Mouse (Mus musculus) cortical plate, adult 2 months (tissue): Measurements from ENCODE around the gene BC035044. TPM values are rescaled to one million over a fixed set of nuclear protein-coding genes. Genes with fewer than 3 reads are reported as not detected.
A peak's percentile ranks its signal among the peaks of the same experiment; 100 is the strongest.

Experiments used
- H3K27ac ChIP-seq: fragments of 200-500 bp; 2 replicates; pipeline ENCODE4 v1.5.1; 2012; ENCODE audit warnings: low read length, control low read depth, inconsistent platforms; ENCODE audit not compliant: insufficient read depth
- H3K4me1 ChIP-seq: fragments of 200-500 bp; 2 replicates; pipeline ENCODE4 v1.6.1; 2011; ENCODE audit warnings: low read length; ENCODE audit not compliant: control insufficient read depth, insufficient read depth
- H3K4me3 ChIP-seq: fragments of 200-500 bp; 2 replicates; pipeline ENCODE4 v1.5.1; 2011; ENCODE audit warnings: mild to moderate bottlenecking, low read length, control low read depth; ENCODE audit not compliant: insufficient read depth
- CTCF ChIP-seq: fragments of 200-500 bp; IDR thresholded peaks from 2 replicates; pipeline ENCODE4 v1.5.1; 2011; ENCODE audit warnings: mild to moderate bottlenecking, control low read depth, low read length; ENCODE audit not compliant: insufficient read depth; ENCODE audit errors: extremely low read depth
- POLR2A ChIP-seq: fragments of 200-500 bp; IDR thresholded peaks from 2 replicates; pipeline ENCODE4 v1.6.1; 2011; ENCODE audit warnings: mild to moderate bottlenecking, low read length, control low read depth; ENCODE audit not compliant: insufficient read depth; ENCODE audit errors: extremely low read depth
- polyA plus RNA-seq: library from polyadenylated mRNA; depleted of rRNA; stranded (reverse); fragments of >200 nt; gene quantifications from 2 replicates; pipeline ENCODE4 v1.2.3, GENCODE M21; 2012

The BC035044 gene
- polyA plus RNA-seq, 1 experiment, result 2.2 TPM

- Histone ChIP-seq H3K4me1 (no peaks in the 10 kb centered on the region), H3K4me3 (no peak overlapping the region), H3K27ac (no peak overlapping the region)
- TF ChIP-seq POLR2A (no peak), CTCF (no peak)
Observed at GRCm38 (mm10) chr6:128850671-128851070, 40.3 kb downstream of the BC035044 start.

GRCm38 (mm10) chr6:128849902-128850301 is 41.0 kb downstream of the BC035044 start:
- H3K4me3 ChIP-seq, result no peak overlapping the region
- TF ChIP-seq POLR2A (no peak), CTCF (peak; percentile 54)
- no peak overlapping the region for H3K27ac ChIP-seq
- H3K4me1 ChIP-seq, result 0 out of 2 replicates have a peak, but pooled peaks cover 2% of the 10 kb centered on the region

GRCm38 (mm10) chr6:128847401-128847800 is 43.5 kb downstream of the BC035044 start:
- Histone ChIP-seq H3K4me3 (no peak overlapping the region), H3K27ac (no peak overlapping the region), H3K4me1 (peaks cover 4% of the 10 kb centered on the region; the same call in 1 of the 2 replicates)
- TF ChIP-seq CTCF, result no peak

GRCm38 (mm10) chr6:128845998-128846542 is 44.9 kb downstream of the BC035044 start:
- H3K4me3 ChIP-seq, result no peak overlapping the region
- no peak overlapping the region for H3K27ac ChIP-seq
- TF ChIP-seq CTCF (no peak), POLR2A (no peak)
- peaks cover 4% of the 10 kb centered on the region; the same call in 1 of the 2 replicates for H3K4me1 ChIP-seq

GRCm38 (mm10) chr6:128845319-128845979 is 45.5 kb downstream of the BC035044 start:
- TF ChIP-seq CTCF, result peak; percentile 88
- no peak for TF ChIP-seq POLR2A
- H3K27ac ChIP-seq, result no peak overlapping the region

GRCm38 (mm10) chr6:128844586-128845080 is 46.3 kb downstream of the BC035044 start:
- TF ChIP-seq CTCF, result no peak
- Histone ChIP-seq H3K4me1 (peaks cover 4% of the 10 kb centered on the region; the same call in 1 of the 2 replicates), H3K27ac (no peak overlapping the region), H3K4me3 (peak overlapping the region; percentile 84; the same call in 1 of the 2 replicates)

More at GRCm38 (mm10) chr6:128845319-128845979, 45.5 kb downstream of the BC035044 start:
- Histone ChIP-seq H3K4me3 (no peak overlapping the region), H3K4me1 (peaks cover 4% of the 10 kb centered on the region; the same call in 1 of the 2 replicates)

GRCm38 (mm10) chr6:128844131-128844530 is 46.8 kb downstream of the BC035044 start:
- no peak overlapping the region for H3K27ac ChIP-seq
- H3K4me1 ChIP-seq, result peaks cover 4% of the 10 kb centered on the region; the same call in 1 of the 2 replicates
- TF ChIP-seq POLR2A, result no peak
- TF ChIP-seq CTCF, result no peak
- peak overlapping the region; percentile 84 for H3K4me3 ChIP-seq

GRCm38 (mm10) chr6:128843479-128843992 is 47.4 kb downstream of the BC035044 start:
- peak overlapping the region; percentile 57 for H3K27ac ChIP-seq
- TF ChIP-seq CTCF (no peak), POLR2A (no peak)
- peak overlapping the region; percentile 84 for H3K4me3 ChIP-seq
- H3K4me1 ChIP-seq, result peaks cover 4% of the 10 kb centered on the region; the same call in 1 of the 2 replicates

- Histone ChIP-seq H3K4me3 (peak overlapping the region; percentile 84), H3K4me1 (peaks cover 4% of the 10 kb centered on the region; the same call in 1 of the 2 replicates), H3K27ac (peak overlapping the region; percentile 57)
- no peak for TF ChIP-seq CTCF
- TF ChIP-seq POLR2A, result peak; percentile 48; the same call in 1 of the 2 replicates
Observed at GRCm38 (mm10) chr6:128842945-128843478, 47.9 kb downstream of the BC035044 start.
